Mouse (Mus musculus): Measurements from ENCODE around the gene Smtn. TPM values are rescaled to one million over a fixed set of nuclear protein-coding genes. Genes with fewer than 3 reads are reported as not detected.

Smtn gene
- 1 to 10 TPM; 6.8 to 6.9 TPM for total RNA-seq (2023)

DNA sequence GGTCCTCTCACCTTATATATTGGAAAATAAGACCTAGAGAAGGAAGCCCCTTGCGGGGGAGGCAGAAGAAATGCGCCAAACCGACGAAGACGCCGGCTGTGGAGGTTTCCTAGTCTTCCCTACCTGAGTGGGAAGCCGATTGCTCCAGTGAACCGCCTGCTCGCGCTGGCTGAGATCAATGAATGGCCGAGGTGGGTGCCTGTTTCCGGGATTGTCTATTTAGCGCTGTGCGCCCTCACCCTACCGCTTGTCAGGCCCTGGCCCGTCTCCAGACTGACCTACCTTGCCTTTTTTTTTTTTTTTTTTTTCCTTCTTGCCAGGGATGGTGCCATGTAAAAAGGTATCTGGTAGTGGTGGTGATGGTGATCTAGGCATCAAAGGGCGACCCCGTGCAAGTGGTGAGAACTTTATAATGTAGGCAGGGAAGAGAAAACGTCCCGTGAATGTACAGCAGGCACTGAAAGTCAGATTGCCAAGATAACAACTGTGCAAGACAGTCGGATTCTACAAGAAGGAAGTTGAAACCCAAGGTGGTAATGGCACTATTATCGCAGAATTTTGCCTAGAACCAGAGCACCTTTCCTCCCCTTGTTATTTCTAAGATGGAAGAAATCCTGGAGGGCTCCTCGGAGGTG, at the start of gene Smtn:
Gene Smtn (minus strand): TSS at position 162 of the 635 bp plus-strand sequence.

GRCm38 (mm10) chr11:3514529-3515054, 25.8 kb downstream of the Smtn start, which contains the start of gene Selenom:
Gene Selenom (plus strand): TSS chr11:3514684.

GRCm38 (mm10) chr11:3487952-3488570, 52.4 kb downstream of the Smtn start, which contains the start of gene Pla2g3:
Gene Pla2g3 (plus strand): TSS chr11:3488284.

Other genes starting within 250 kb of the Smtn start
- gene Pik3ip1, start 210.2 kb downstream of the Smtn start, total RNA-seq (2023): 10 to 100 TPM; 10.8 to 13.8 TPM
- 10 to 100 TPM; 26.1 to 28.3 TPM for gene Limk2, start 131.4 kb downstream of the Smtn start, total RNA-seq (2023)
- 10 to 100 TPM; 14.9 to 16.0 TPM for gene Rnf185, start 88.2 kb downstream of the Smtn start, total RNA-seq (2023)
- gene Pla2g3, start 52.3 kb downstream of the Smtn start, total RNA-seq (2023): not detected
- gene Inpp5j, start 35.8 kb downstream of the Smtn start, total RNA-seq (2023): 1 to 10 TPM; 1.1 to 1.8 TPM
- gene Selenom, start 25.9 kb downstream of the Smtn start, total RNA-seq (2023): 10 to 100 TPM; 10.2 to 11.6 TPM
- 10 to 100 TPM; 38.9 to 42.0 TPM for gene Morc2a, start 108.6 kb upstream of the Smtn start, total RNA-seq (2023)

Data from monocyte, adult 59 days (primary cell).